Mouse (Mus musculus) liver, embryonic 18 days (tissue): Measurements from ENCODE around the gene Gm28510. TPM values are rescaled to one million over a fixed set of nuclear protein-coding genes. Genes with fewer than 3 reads are reported as not detected.

Source experiments
- polyA plus RNA-seq: library from polyadenylated mRNA; depleted of rRNA; stranded (reverse); fragments of >200 nt; gene quantifications from 2 replicates; pipeline ENCODE4 v1.2.3, GENCODE M21; 2012; rRNA removed

The Gm28510 gene
- not detected in 2 replicates for polyA plus RNA-seq

GRCm38 (mm10) chrY:10412437-10412836 lies at the start of gene Gm28510:
Gm28510 (plus strand) TSS chrY:10412737.

Other genes starting within 250 kb of the Gm28510 start
- not detected in 2 replicates for gene Gm20834, start 88.1 kb upstream of the Gm28510 start, polyA plus RNA-seq
- gene Gm20737, start 123.3 kb downstream of the Gm28510 start, polyA plus RNA-seq = not detected in 2 replicates
- not detected in 2 replicates for gene Gm21775, start 140.7 kb downstream of the Gm28510 start, polyA plus RNA-seq
- gene Gm21900, start 203.6 kb downstream of the Gm28510 start, polyA plus RNA-seq = not detected in 2 replicates